Mouse (Mus musculus): ENCODE data around the gene Pex12. TPM values are rescaled to one million over a fixed set of nuclear protein-coding genes. Genes with fewer than 3 reads are reported as not detected.
"Not testable (repeated sequence)": the region's sequence is repeated elsewhere in the genome, so short reads cannot be mapped to it uniquely, and the experiment has no call there.

Gene Pex12
- 13.2 and 15.6 TPM in 2 replicates for polyA plus RNA-seq (2014; fragmentation: Nextera tagmentation; extraction: Ambion mirVana)

GRCm38 (mm10) chr11:83302526-83303251 lies at the start of gene Pex12:
TSS of gene Pex12 (minus strand) at chr11:83302586.
- H3K4me2 ChIP-seq (ENCODE audit: low read depth, severe bottlenecking): peak within 1 kb of the TSS; percentile 79
- peak; percentile 98 for DNase-seq (ENCODE audit: low spot score)
- H3K27me3 ChIP-seq (ENCODE audit: control insufficient read depth, insufficient read depth, low read length): no peaks in the 10 kb centered on the region
- peak within 1 kb of the TSS; percentile 93 for H3K4me3 ChIP-seq (ENCODE audit: low read depth, low read length)
- H3K9me3 ChIP-seq (ENCODE audit: control insufficient read depth, low read length): no peaks in the 10 kb centered on the region
- no peaks in the 10 kb centered on the region for H3K36me3 ChIP-seq (ENCODE audit: control insufficient read depth, insufficient read depth, low read length)
- peaks cover 6% of the 10 kb centered on the region for H3K4me1 ChIP-seq (ENCODE audit: control insufficient read depth, insufficient read depth, low read length)
- peak within 1 kb of the TSS; percentile 81 for H3K27ac ChIP-seq (replicated peaks; ENCODE audit: low read depth, low read length)
- under 1% methylated on average over 51 of the region's 51 CpGs for WGBS
- peak within 1 kb of the TSS; percentile 89 for H3K9ac ChIP-seq (ENCODE audit: low read length)
- peak; percentile 56; the same call in 1 of the 2 replicates for ATAC-seq (ENCODE audit: insufficient number of reproducible peaks, low FRiP score, low TSS enrichment, low read depth)

- Histone ChIP-seq H3K4me2 (ENCODE audit: low read depth, severe bottlenecking) (no peak overlapping the region), H3K4me1 (ENCODE audit: control insufficient read depth, insufficient read depth, low read length) (no peaks in the 10 kb centered on the region), H3K9ac (ENCODE audit: low read length) (no peak overlapping the region), H3K9me3 (ENCODE audit: control insufficient read depth, low read length) (no peaks in the 10 kb centered on the region), H3K36me3 (ENCODE audit: control insufficient read depth, insufficient read depth, low read length) (peaks cover 20% of the 10 kb centered on the region; the same call in 1 of the 2 replicates), H3K4me3 (ENCODE audit: low read depth, low read length) (no peak overlapping the region), H3K27me3 (ENCODE audit: control insufficient read depth, insufficient read depth, low read length) (no peaks in the 10 kb centered on the region), H3K27ac (replicated peaks; ENCODE audit: low read depth, low read length) (no peak overlapping the region)
- 90% methylated on average over 3 of the region's 3 CpGs for WGBS
- DNase-seq (ENCODE audit: low spot score) (no peak), ATAC-seq (ENCODE audit: insufficient number of reproducible peaks, low FRiP score, low TSS enrichment, low read depth) (no peak)
These were observed 39.4 kb upstream of the Pex12 start for GRCm38 (mm10) chr11:83341716-83342245.

- Histone ChIP-seq H3K4me2 (ENCODE audit: low read depth, severe bottlenecking) (no peak overlapping the region), H3K9me3 (ENCODE audit: control insufficient read depth, low read length) (no peaks in the 10 kb centered on the region), H3K9ac (ENCODE audit: low read length) (no peak overlapping the region), H3K27ac (replicated peaks; ENCODE audit: low read depth, low read length) (no peak overlapping the region), H3K27me3 (ENCODE audit: control insufficient read depth, insufficient read depth, low read length) (no peaks in the 10 kb centered on the region), H3K4me1 (ENCODE audit: control insufficient read depth, insufficient read depth, low read length) (no peaks in the 10 kb centered on the region), H3K4me3 (ENCODE audit: low read depth, low read length) (no peak overlapping the region), H3K36me3 (ENCODE audit: control insufficient read depth, insufficient read depth, low read length) (peaks cover 22% of the 10 kb centered on the region)
- ATAC-seq (ENCODE audit: insufficient number of reproducible peaks, low FRiP score, low TSS enrichment, low read depth) (no peak), DNase-seq (ENCODE audit: low spot score) (no peak)
- WGBS: 76% methylated on average over 2 of the region's 2 CpGs
These were observed 37.3 kb upstream of the Pex12 start for GRCm38 (mm10) chr11:83339705-83340104.

- H3K4me1 ChIP-seq (ENCODE audit: control insufficient read depth, insufficient read depth, low read length): no peaks in the 10 kb centered on the region
- no peaks in the 10 kb centered on the region for H3K9me3 ChIP-seq (ENCODE audit: control insufficient read depth, low read length)
- H3K9ac ChIP-seq (ENCODE audit: low read length): no peak overlapping the region
- 89% methylated on average over 7 of the region's 7 CpGs for WGBS
- H3K27me3 ChIP-seq (ENCODE audit: control insufficient read depth, insufficient read depth, low read length): no peaks in the 10 kb centered on the region
- H3K36me3 ChIP-seq (ENCODE audit: control insufficient read depth, insufficient read depth, low read length): peaks cover 8% of the 10 kb centered on the region
- no peak overlapping the region for H3K4me2 ChIP-seq (ENCODE audit: low read depth, severe bottlenecking)
- DNase-seq (ENCODE audit: low spot score): no peak
- no peak overlapping the region for H3K4me3 ChIP-seq (ENCODE audit: low read depth, low read length)
- no peak for ATAC-seq (ENCODE audit: insufficient number of reproducible peaks, low FRiP score, low TSS enrichment, low read depth)
- no peak overlapping the region for H3K27ac ChIP-seq (replicated peaks; ENCODE audit: low read depth, low read length)
These were observed 33.4 kb upstream of the Pex12 start for GRCm38 (mm10) chr11:83335826-83336225.

- Histone ChIP-seq H3K27me3 (ENCODE audit: control insufficient read depth, insufficient read depth, low read length) (no peaks in the 10 kb centered on the region), H3K36me3 (ENCODE audit: control insufficient read depth, insufficient read depth, low read length) (peaks cover 11% of the 10 kb centered on the region; the same call in 1 of the 2 replicates), H3K4me3 (ENCODE audit: low read depth, low read length) (no peak overlapping the region), H3K27ac (replicated peaks; ENCODE audit: low read depth, low read length) (no peak overlapping the region), H3K9ac (ENCODE audit: low read length) (no peak overlapping the region), H3K9me3 (ENCODE audit: control insufficient read depth, low read length) (no peaks in the 10 kb centered on the region), H3K4me2 (ENCODE audit: low read depth, severe bottlenecking) (no peak overlapping the region), H3K4me1 (ENCODE audit: control insufficient read depth, insufficient read depth, low read length) (no peaks in the 10 kb centered on the region)
- DNase-seq (ENCODE audit: low spot score) (peak; percentile 63), ATAC-seq (ENCODE audit: insufficient number of reproducible peaks, low FRiP score, low TSS enrichment, low read depth) (no peak)
- 65% methylated on average over 3 of the region's 3 CpGs for WGBS
These were observed 25.0 kb upstream of the Pex12 start for GRCm38 (mm10) chr11:83327427-83327826.

GRCm38 (mm10) chr11:83326692-83327091 lies 24.3 kb upstream of the Pex12 start:
- H3K9me3 ChIP-seq (ENCODE audit: control insufficient read depth, low read length); ATAC-seq (ENCODE audit: insufficient number of reproducible peaks, low FRiP score, low TSS enrichment, low read depth); H3K4me3 ChIP-seq (ENCODE audit: low read depth, low read length); H3K27ac ChIP-seq (replicated peaks; ENCODE audit: low read depth, low read length); H3K4me1 ChIP-seq (ENCODE audit: control insufficient read depth, insufficient read depth, low read length); H3K9ac ChIP-seq (ENCODE audit: low read length); H3K4me2 ChIP-seq (ENCODE audit: low read depth, severe bottlenecking); DNase-seq (ENCODE audit: low spot score); H3K27me3 ChIP-seq (ENCODE audit: control insufficient read depth, insufficient read depth, low read length): not testable (repeated sequence)
- WGBS: 86% methylated on average over 3 of the region's 3 CpGs
- peaks cover 17% of the 10 kb centered on the region; the same call in 1 of the 2 replicates for H3K36me3 ChIP-seq (ENCODE audit: control insufficient read depth, insufficient read depth, low read length)

- ATAC-seq (ENCODE audit: insufficient number of reproducible peaks, low FRiP score, low TSS enrichment, low read depth) (no peak), DNase-seq (ENCODE audit: low spot score) (no peak)
- Histone ChIP-seq H3K9ac (ENCODE audit: low read length) (no peak overlapping the region), H3K4me3 (ENCODE audit: low read depth, low read length) (no peak overlapping the region), H3K27ac (replicated peaks; ENCODE audit: low read depth, low read length) (no peak overlapping the region), H3K27me3 (ENCODE audit: control insufficient read depth, insufficient read depth, low read length) (no peaks in the 10 kb centered on the region), H3K4me1 (ENCODE audit: control insufficient read depth, insufficient read depth, low read length) (no peaks in the 10 kb centered on the region), H3K4me2 (ENCODE audit: low read depth, severe bottlenecking) (no peak overlapping the region), H3K9me3 (ENCODE audit: control insufficient read depth, low read length) (no peaks in the 10 kb centered on the region), H3K36me3 (ENCODE audit: control insufficient read depth, insufficient read depth, low read length) (peaks cover 6% of the 10 kb centered on the region; the same call in 1 of the 2 replicates)
- WGBS: 89% methylated on average over 4 of the region's 4 CpGs
These were observed 16.7 kb upstream of the Pex12 start for GRCm38 (mm10) chr11:83319048-83319447.

GRCm38 (mm10) chr11:83312471-83312870 lies 10.1 kb upstream of the Pex12 start:
- no peaks in the 10 kb centered on the region for H3K9me3 ChIP-seq (ENCODE audit: control insufficient read depth, low read length)
- DNase-seq (ENCODE audit: low spot score) (no peak), ATAC-seq (ENCODE audit: insufficient number of reproducible peaks, low FRiP score, low TSS enrichment, low read depth) (no peak)
- no peak overlapping the region for H3K27ac ChIP-seq (replicated peaks; ENCODE audit: low read depth, low read length)
- H3K4me3 ChIP-seq (ENCODE audit: low read depth, low read length): no peak overlapping the region
- peaks cover 2% of the 10 kb centered on the region; the same call in 1 of the 2 replicates for H3K36me3 ChIP-seq (ENCODE audit: control insufficient read depth, insufficient read depth, low read length)
- no peaks in the 10 kb centered on the region for H3K27me3 ChIP-seq (ENCODE audit: control insufficient read depth, insufficient read depth, low read length)
- no peaks in the 10 kb centered on the region for H3K4me1 ChIP-seq (ENCODE audit: control insufficient read depth, insufficient read depth, low read length)
- WGBS: 83% methylated on average over 5 of the region's 5 CpGs
- H3K4me2 ChIP-seq (ENCODE audit: low read depth, severe bottlenecking): no peak overlapping the region
- H3K9ac ChIP-seq (ENCODE audit: low read length): no peak overlapping the region

Measured in limb, embryonic 11.5 days (tissue).